Mouse (Mus musculus) megakaryocyte, embryonic 14.5 days (primary cell): Measurements from ENCODE around the gene Cmas.

Experiments used
- FLI1 ChIP-seq: IDR thresholded peaks from 2 replicates; pipeline ENCODE4 v1.6.1; 2012; ENCODE audit warnings: low read length, inconsistent platforms, mixed read lengths
- GATA1 ChIP-seq: IDR thresholded peaks from 3 replicates; pipeline ENCODE4 v1.6.1; 2012; ENCODE audit warnings: mixed read lengths, low read length, inconsistent platforms, borderline replicate concordance

DNA sequence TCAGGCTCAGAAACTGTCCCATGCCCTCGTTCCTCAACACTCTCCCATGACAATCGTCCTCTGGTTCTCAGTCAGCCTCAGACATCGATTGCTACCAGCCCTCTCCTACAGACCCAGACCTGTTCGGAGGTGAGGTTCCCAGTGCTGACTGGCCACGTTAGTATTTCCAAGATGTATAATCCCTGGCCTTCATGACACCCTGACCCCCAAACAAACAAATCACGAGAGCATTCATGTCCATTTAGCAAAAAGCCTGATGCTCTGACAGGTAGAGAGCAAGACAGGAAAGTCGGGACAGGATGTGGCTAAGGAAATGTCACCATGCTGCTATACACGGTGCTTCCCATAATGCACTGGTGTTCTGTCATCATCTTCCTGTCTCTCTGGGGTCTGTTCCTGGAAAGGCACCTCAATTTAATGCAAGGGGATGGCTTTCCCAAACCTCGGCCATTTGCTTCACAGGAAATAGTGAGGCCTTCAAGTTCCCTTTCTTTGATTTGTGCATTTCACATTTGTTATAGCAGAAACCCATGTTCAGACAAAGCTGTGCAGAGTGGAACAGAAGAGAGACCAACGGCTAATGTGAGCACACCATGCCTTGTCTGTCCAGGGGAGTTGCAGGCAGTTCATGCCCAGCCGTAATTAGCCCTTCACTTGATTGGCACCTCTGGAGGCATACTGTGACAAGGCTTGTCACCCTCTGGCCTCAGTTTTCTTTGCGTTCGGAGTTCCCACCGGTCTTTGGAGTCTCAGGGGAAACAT lies 23.5 kb downstream of the Cmas start:
- TF ChIP-seq GATA1: no peak
- no peak for TF ChIP-seq FLI1
